Mouse (Mus musculus) liver, postnatal 0 days (tissue): Measurements from ENCODE around the gene Snapin. TPM values are rescaled to one million over a fixed set of nuclear protein-coding genes. Genes with fewer than 3 reads are reported as not detected.

Experiments
- ATAC-seq: fragments of 200-750 bp; cut with Nextera tagmentation; 2 replicates; pipeline ENCODE4 v1.8.0; 2017; ENCODE audit warnings: mild to moderate bottlenecking, moderate library complexity
- DNase-seq: peaks from one replicate; pipeline ENCODE4 v3.0.0-alpha.2; 2016
- H3K27ac ChIP-seq: fragments of 300-500 bp; sonication (generic); 2 replicates; pipeline ENCODE4 v1.5.1; 2014; ENCODE audit warnings: antibody characterized with exemption, moderate library complexity, mild to moderate bottlenecking, low read depth
- H3K27me3 ChIP-seq: fragments of 300-500 bp; sonication (generic); 2 replicates; pipeline ENCODE4 v1.6.1; 2014; ENCODE audit warnings: low read length, control low read depth, mixed read lengths; ENCODE audit not compliant: insufficient read depth
- H3K36me3 ChIP-seq: fragments of 300-500 bp; sonication (generic); replicated peaks from 2 replicates; pipeline ENCODE4 v1.6.1; 2014; ENCODE audit warnings: mild to moderate bottlenecking, control low read depth, low read length, moderate library complexity, mixed read lengths; ENCODE audit not compliant: insufficient read depth
- H3K4me1 ChIP-seq: fragments of 300-500 bp; sonication (generic); 2 replicates; pipeline ENCODE4 v1.6.1; 2014; ENCODE audit warnings: antibody characterized with exemption, mild to moderate bottlenecking, control low read depth; ENCODE audit not compliant: insufficient read depth
- H3K4me2 ChIP-seq: fragments of 300-500 bp; sonication (generic); 2 replicates; pipeline ENCODE4 v1.6.1; 2014; ENCODE audit warnings: low read depth, mild to moderate bottlenecking, low read length, moderate library complexity, mixed read lengths
- H3K4me3 ChIP-seq: fragments of 300-500 bp; sonication (generic); 2 replicates; pipeline ENCODE4 v1.5.1; 2014; ENCODE audit warnings: low read depth, low read length
- H3K9ac ChIP-seq: fragments of 300-500 bp; sonication (generic); replicated peaks from 2 replicates; pipeline ENCODE4 v1.6.1; 2014; ENCODE audit warnings: mild to moderate bottlenecking, moderate library complexity
- H3K9me3 ChIP-seq: fragments of 300-500 bp; sonication (generic); 2 replicates; pipeline ENCODE4 v1.6.1; 2016; ENCODE audit warnings: mild to moderate bottlenecking, control low read depth, low read length, mixed read lengths
- CTCF ChIP-seq: sonication (generic); IDR thresholded peaks from 2 replicates; pipeline ENCODE4 v1.5.1; 2016; ENCODE audit warnings: antibody characterized with exemption, low read depth
- EP300 ChIP-seq: IDR thresholded peaks from 2 replicates; pipeline ENCODE4 v1.6.1; 2016; ENCODE audit warnings: antibody characterized with exemption, low read depth, mild to moderate bottlenecking
- WGBS: fragments of 180-500 bp; shearing (Covaris S2); extraction: QIAGEN DNeasy Blood & Tissue Kit; methylation state at CpG from one replicate; pipeline ENCODE4 v1.1.7; 2014; ENCODE audit not compliant: insufficient replicate concordance; 5-methylcytosine and 5-hydroxymethylcytosine counted together
- polyA plus RNA-seq: library from polyadenylated mRNA; unstranded; fragments of >200 nt; fragmentation: Nextera tagmentation; extraction: Ambion mirVana; gene quantifications from 2 replicates; pipeline ENCODE4 v1.2.1, GENCODE M21; 2015

The Snapin gene
- polyA plus RNA-seq, 1 experiment from 2014 or later, result 23.6 TPM

GRCm38 (mm10) chr3:90513796-90514590 lies 23.2 kb upstream of the Snapin start, which contains the start of the genes S100a1 and S100a13:
Gene S100a1, minus strand, starts transcription at chr3:90514392.
Gene S100a13, plus strand, starts transcription at chr3:90514435.
- TF ChIP-seq EP300 (no peak), CTCF (peak; percentile 66)
- peaks cover 24% of the 10 kb centered on the region for H3K4me1 ChIP-seq
- peak within 1 kb of the TSS; percentile 65 for H3K9ac ChIP-seq
- no peaks in the 10 kb centered on the region for H3K9me3 ChIP-seq
- peak within 1 kb of the TSS; percentile 46 for H3K27ac ChIP-seq
- peak within 1 kb of the TSS; percentile 61 for H3K4me3 ChIP-seq
- ATAC-seq (peak; percentile 32), DNase-seq (peak; percentile 71)
- 2% methylated on average over 25 of the region's 25 CpGs for WGBS
- peak within 1 kb of the TSS; percentile 98 for H3K4me2 ChIP-seq
- no peaks in the 10 kb centered on the region for H3K27me3 ChIP-seq
- H3K36me3 ChIP-seq, result peaks cover 7% of the 10 kb centered on the region; the same call in 1 of the 2 replicates

GRCm38 (mm10) chr3:90512948-90513642 lies 22.3 kb upstream of the Snapin start:
- DNase-seq (no peak), ATAC-seq (no peak)
- Histone ChIP-seq H3K4me2 (peak overlapping the region; percentile 98), H3K27me3 (no peaks in the 10 kb centered on the region), H3K4me3 (no peak overlapping the region), H3K4me1 (peaks cover 24% of the 10 kb centered on the region), H3K9ac (0 out of 2 replicates have a peak overlapping the region, but pooled peaks have one; percentile 65), H3K36me3 (peaks cover 7% of the 10 kb centered on the region; the same call in 1 of the 2 replicates), H3K27ac (no peak overlapping the region), H3K9me3 (no peaks in the 10 kb centered on the region)
- WGBS, result 71% methylated on average over 9 of the region's 9 CpGs
- TF ChIP-seq CTCF, result no peak
- no peak for TF ChIP-seq EP300

- DNase-seq, result no peak
- no peak overlapping the region for H3K9ac ChIP-seq
- WGBS, result 74% methylated on average over 5 of the region's 5 CpGs
- no peaks in the 10 kb centered on the region for H3K9me3 ChIP-seq
- ATAC-seq, result no peak
- no peak overlapping the region for H3K4me2 ChIP-seq
- no peak overlapping the region for H3K4me3 ChIP-seq
- TF ChIP-seq EP300, result no peak
- no peak for TF ChIP-seq CTCF
- peaks cover 32% of the 10 kb centered on the region for H3K4me1 ChIP-seq
- H3K27ac ChIP-seq, result no peak overlapping the region
- no peaks in the 10 kb centered on the region for H3K27me3 ChIP-seq
- peaks cover 12% of the 10 kb centered on the region; the same call in 1 of the 2 replicates for H3K36me3 ChIP-seq
Observed at GRCm38 (mm10) chr3:90512276-90512675, 21.4 kb upstream of the Snapin start.

GRCm38 (mm10) chr3:90509747-90510123 lies 18.9 kb upstream of the Snapin start:
- peaks cover 21% of the 10 kb centered on the region for H3K4me1 ChIP-seq
- WGBS, result 11% methylated on average over 2 of the region's 2 CpGs

GRCm38 (mm10) chr3:90508950-90509746 lies 18.3 kb upstream of the Snapin start, which contains the start of gene Chtop:
Gene Chtop, minus strand, starts transcription at chr3:90509498.
- DNase-seq (peak; percentile 100), ATAC-seq (peak; percentile 94)
- TF ChIP-seq EP300 (peak; percentile 63), CTCF (0 out of 2 replicates have a peak, but pooled peaks have one; percentile 4)
- Histone ChIP-seq H3K4me2 (peak within 1 kb of the TSS; percentile 79), H3K27ac (peak within 1 kb of the TSS; percentile 99), H3K36me3 (peaks cover 38% of the 10 kb centered on the region), H3K9ac (peak within 1 kb of the TSS; percentile 99), H3K27me3 (no peaks in the 10 kb centered on the region), H3K4me1 (peaks cover 16% of the 10 kb centered on the region), H3K4me3 (peak within 1 kb of the TSS; percentile 96), H3K9me3 (no peaks in the 10 kb centered on the region)
- 1% methylated on average over 60 of the region's 66 CpGs for WGBS

More at GRCm38 (mm10) chr3:90509747-90510123, 18.9 kb upstream of the Snapin start:
- Histone ChIP-seq H3K4me3 (peak overlapping the region; percentile 96), H3K27ac (peak overlapping the region; percentile 99; the same call in 1 of the 2 replicates), H3K36me3 (peaks cover 32% of the 10 kb centered on the region), H3K4me2 (peak overlapping the region; percentile 67), H3K27me3 (no peaks in the 10 kb centered on the region), H3K9me3 (no peaks in the 10 kb centered on the region), H3K9ac (peak overlapping the region; percentile 17; the same call in 1 of the 2 replicates)
- DNase-seq (peak; percentile 38), ATAC-seq (no peak)
- TF ChIP-seq EP300, result no peak
- TF ChIP-seq CTCF, result no peak
